Mouse (Mus musculus): Measurements from ENCODE around the gene Ctxn2.

- no peak for TF ChIP-seq USF1 (IDR thresholded peaks at IDR 0.05; ENCODE audit: low read depth)
- TF ChIP-seq TCF12 (IDR thresholded peaks at IDR 0.05; ENCODE audit: insufficient read depth, poor library complexity, severe bottlenecking), result no peak
- TF ChIP-seq MYOD1 (IDR thresholded peaks at IDR 0.05; ENCODE audit: control insufficient read depth in 1 of 3, insufficient read length in 2 of 3, low read depth in 2 of 3), result no peak
- TF ChIP-seq TCF3 (IDR thresholded peaks at IDR 0.05; ENCODE audit: insufficient read length, low read depth), result no peak
- TF ChIP-seq POLR2A (IDR thresholded peaks at IDR 0.05; ENCODE audit: insufficient read length, low read depth), result no peak
- TF ChIP-seq REST (IDR thresholded peaks at IDR 0.05; ENCODE audit: insufficient read depth, insufficient read length), result no peak
- no peak for TF ChIP-seq MAX (IDR thresholded peaks at IDR 0.05; ENCODE audit: low read depth)
- no peak for TF ChIP-seq POLR2AphosphoS2 (IDR thresholded peaks at IDR 0.05; ENCODE audit: insufficient read length, low read depth)
- no peak for TF ChIP-seq SRF (IDR thresholded peaks at IDR 0.05; ENCODE audit: control insufficient read depth, insufficient read length, low read depth)
Measured at GRCm38 (mm10) chr2:125122288-125122623, 14.2 kb upstream of the Ctxn2 start.

All from myocyte (in vitro differentiated cells).